Mouse (Mus musculus): Measurements from ENCODE around the gene Mex3a. TPM values are rescaled to one million over a fixed set of nuclear protein-coding genes. Genes with fewer than 3 reads are reported as not detected.
A peak's percentile ranks its signal among the peaks of the same experiment; 100 is the strongest.

The Mex3a gene
- polyA plus RNA-seq, 1 experiment from 2014 or later, result 38.0 TPM

DNA sequence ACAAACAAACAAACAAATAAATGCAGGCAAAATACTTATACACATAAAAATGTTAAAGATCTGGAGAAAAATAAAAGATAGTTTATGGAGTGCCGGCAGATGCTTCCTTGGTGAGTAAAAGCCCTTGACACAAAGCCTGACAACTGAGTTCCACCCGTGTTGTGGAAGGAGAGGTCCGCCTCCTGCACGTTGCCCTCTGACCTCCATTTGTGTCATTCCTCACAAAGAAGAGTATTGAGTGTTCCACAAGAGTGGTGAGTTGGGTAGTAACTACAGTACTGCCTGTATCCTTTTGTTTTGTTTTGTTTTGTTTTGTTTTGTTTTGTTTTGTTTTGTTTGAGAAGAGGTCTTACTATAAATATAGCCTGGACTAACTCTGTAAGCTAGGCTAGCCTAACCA, 32.6 kb upstream of the Mex3a start:
- H3K36me3 ChIP-seq, result no peaks in the 10 kb centered on the region
- H3K9me3 ChIP-seq, result no peaks in the 10 kb centered on the region
- ATAC-seq (ENCODE audit: insufficient number of reproducible peaks, insufficient read depth, low FRiP score, low TSS enrichment, low read depth), result no peak
- H3K4me2 ChIP-seq, result no peak overlapping the region
- WGBS, result 83% methylated on average over 4 of the region's 4 CpGs
- no peak overlapping the region for H3K9ac ChIP-seq (replicated peaks)
- H3K4me3 ChIP-seq (replicated peaks), result no peak overlapping the region
- H3K27ac ChIP-seq, result no peak overlapping the region
- peaks cover 40% of the 10 kb centered on the region for H3K4me1 ChIP-seq (replicated peaks)
- peaks cover 17% of the 10 kb centered on the region for H3K27me3 ChIP-seq

DNA sequence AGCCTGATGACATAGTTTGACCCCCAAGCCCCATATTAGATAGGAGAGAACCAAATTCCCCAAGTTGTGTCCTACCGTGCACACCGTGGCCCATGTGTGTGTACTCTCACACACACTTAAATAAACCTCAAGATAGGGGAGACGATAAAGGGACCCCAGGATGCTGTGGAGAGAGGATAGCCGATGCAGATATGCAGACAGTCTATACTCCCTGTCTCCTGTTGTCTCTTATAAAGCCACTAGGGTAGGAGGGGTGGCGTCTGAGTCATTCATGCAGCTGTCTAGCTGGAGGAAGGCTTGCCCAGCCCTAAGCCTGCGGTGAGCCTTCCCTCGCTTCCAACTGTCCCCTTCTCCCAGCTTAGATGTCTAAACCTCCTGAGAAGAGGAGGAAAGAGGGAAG, 32.1 kb upstream of the Mex3a start:
- Histone ChIP-seq H3K4me3 (replicated peaks) (no peak overlapping the region), H3K27me3 (peaks cover 17% of the 10 kb centered on the region), H3K4me1 (replicated peaks) (peaks cover 40% of the 10 kb centered on the region), H3K9me3 (no peaks in the 10 kb centered on the region), H3K4me2 (no peak overlapping the region), H3K9ac (replicated peaks) (no peak overlapping the region), H3K36me3 (no peaks in the 10 kb centered on the region), H3K27ac (no peak overlapping the region)
- no peak for ATAC-seq (ENCODE audit: insufficient number of reproducible peaks, insufficient read depth, low FRiP score, low TSS enrichment, low read depth)
- WGBS, result 82% methylated on average over 7 of the region's 7 CpGs

GRCm38 (mm10) chr3:88500655-88501365, 31.4 kb upstream of the Mex3a start:
- peak overlapping the region; percentile 100 for H3K4me2 ChIP-seq
- no peak overlapping the region for H3K27ac ChIP-seq
- 0 out of 2 replicates have a peak overlapping the region, but pooled peaks have one; percentile 68 for H3K4me3 ChIP-seq (replicated peaks)
- peaks cover 17% of the 10 kb centered on the region for H3K27me3 ChIP-seq
- no peaks in the 10 kb centered on the region for H3K36me3 ChIP-seq
- 55% methylated on average over 4 of the region's 4 CpGs for WGBS
- H3K9me3 ChIP-seq, result no peaks in the 10 kb centered on the region
- no peak overlapping the region for H3K9ac ChIP-seq (replicated peaks)
- ATAC-seq (ENCODE audit: insufficient number of reproducible peaks, insufficient read depth, low FRiP score, low TSS enrichment, low read depth), result no peak
- peaks cover 43% of the 10 kb centered on the region for H3K4me1 ChIP-seq (replicated peaks)

GRCm38 (mm10) chr3:88501366-88502030, 30.7 kb upstream of the Mex3a start:
- H3K27me3 ChIP-seq, result peaks cover 17% of the 10 kb centered on the region
- peak overlapping the region; percentile 68 for H3K4me3 ChIP-seq (replicated peaks)
- ATAC-seq (ENCODE audit: insufficient number of reproducible peaks, insufficient read depth, low FRiP score, low TSS enrichment, low read depth), result no peak
- 0 out of 2 replicates have a peak overlapping the region, but pooled peaks have one; percentile 12 for H3K9ac ChIP-seq (replicated peaks)
- H3K4me1 ChIP-seq (replicated peaks), result peaks cover 47% of the 10 kb centered on the region
- no peaks in the 10 kb centered on the region for H3K9me3 ChIP-seq
- 58% methylated on average over 6 of the region's 6 CpGs for WGBS
- no peaks in the 10 kb centered on the region for H3K36me3 ChIP-seq
- peak overlapping the region; percentile 100 for H3K4me2 ChIP-seq
- H3K27ac ChIP-seq, result 0 out of 2 replicates have a peak overlapping the region, but pooled peaks have one; percentile 0

GRCm38 (mm10) chr3:88502031-88502571, 30.1 kb upstream of the Mex3a start:
- Histone ChIP-seq H3K9ac (replicated peaks) (peak overlapping the region; percentile 84), H3K9me3 (no peaks in the 10 kb centered on the region), H3K27ac (0 out of 2 replicates have a peak overlapping the region, but pooled peaks have one; percentile 0), H3K36me3 (no peaks in the 10 kb centered on the region), H3K27me3 (peaks cover 17% of the 10 kb centered on the region), H3K4me3 (replicated peaks) (peak overlapping the region; percentile 68), H3K4me1 (replicated peaks) (peaks cover 48% of the 10 kb centered on the region), H3K4me2 (peak overlapping the region; percentile 100)
- WGBS, result 12% methylated on average over 11 of the region's 11 CpGs
- no peak for ATAC-seq (ENCODE audit: insufficient number of reproducible peaks, insufficient read depth, low FRiP score, low TSS enrichment, low read depth)

DNA sequence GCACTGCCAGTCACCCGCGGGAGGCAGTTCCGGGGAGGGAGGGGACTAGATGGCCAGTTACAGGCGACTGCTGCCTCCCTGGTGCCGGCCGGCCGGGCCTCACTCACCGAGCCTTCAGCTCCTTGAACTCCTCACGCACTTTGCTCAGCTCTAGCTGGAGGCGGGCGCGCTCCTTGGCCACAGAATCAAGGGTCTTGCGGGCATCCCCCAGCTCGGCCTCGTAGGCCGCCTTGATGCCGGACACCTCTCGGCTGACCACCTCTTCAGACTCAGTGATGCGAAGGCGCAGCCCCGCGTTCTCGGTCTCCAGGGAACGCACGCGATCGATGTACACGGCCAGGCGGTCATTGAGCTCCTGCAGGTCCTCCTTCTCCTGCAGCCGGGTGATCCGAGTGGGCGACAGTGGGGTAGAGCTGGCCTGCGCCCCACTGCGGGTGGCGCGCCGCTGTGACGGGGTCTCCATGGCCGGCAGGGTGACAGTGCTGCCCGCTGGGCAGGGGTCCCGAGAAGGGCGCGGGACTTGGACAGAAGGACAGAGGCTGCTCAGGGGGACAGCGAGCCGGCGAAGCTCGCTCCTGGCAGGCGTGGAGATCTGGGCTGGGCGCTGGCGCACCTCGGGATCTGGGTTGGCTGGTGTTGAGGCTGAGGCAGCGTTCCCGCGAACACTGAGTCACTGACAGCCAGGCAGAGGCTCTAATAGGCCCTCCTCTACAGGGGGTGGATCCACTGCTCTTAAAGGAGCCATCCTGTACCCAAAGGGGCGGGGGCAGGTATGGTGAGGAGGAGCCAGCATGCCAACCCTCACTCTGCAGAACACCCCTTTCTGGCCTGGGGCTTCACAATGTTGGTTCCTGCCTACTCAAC, 29.3 kb upstream of the Mex3a start:
- Histone ChIP-seq H3K9ac (replicated peaks) (peak overlapping the region; percentile 84), H3K27ac (peak overlapping the region; percentile 85), H3K4me1 (replicated peaks) (peaks cover 48% of the 10 kb centered on the region), H3K4me3 (replicated peaks) (peak overlapping the region; percentile 68), H3K9me3 (no peaks in the 10 kb centered on the region), H3K27me3 (peaks cover 17% of the 10 kb centered on the region), H3K4me2 (peak overlapping the region; percentile 100), H3K36me3 (no peaks in the 10 kb centered on the region)
- WGBS, result under 1% methylated on average over 55 of the region's 55 CpGs
- ATAC-seq (ENCODE audit: insufficient number of reproducible peaks, insufficient read depth, low FRiP score, low TSS enrichment, low read depth), result peak; percentile 74

- peak overlapping the region; percentile 100 for H3K4me2 ChIP-seq
- peak; percentile 30 for ATAC-seq (ENCODE audit: insufficient number of reproducible peaks, insufficient read depth, low FRiP score, low TSS enrichment, low read depth)
- peak overlapping the region; percentile 68 for H3K4me3 ChIP-seq (replicated peaks)
- peaks cover 17% of the 10 kb centered on the region for H3K27me3 ChIP-seq
- peaks cover 48% of the 10 kb centered on the region for H3K4me1 ChIP-seq (replicated peaks)
- 14% methylated on average over 4 of the region's 4 CpGs for WGBS
- peak overlapping the region; percentile 85 for H3K27ac ChIP-seq
- H3K9me3 ChIP-seq, result no peaks in the 10 kb centered on the region
- no peaks in the 10 kb centered on the region for H3K36me3 ChIP-seq
- no peak overlapping the region for H3K9ac ChIP-seq (replicated peaks)
These were observed 28.7 kb upstream of the Mex3a start for GRCm38 (mm10) chr3:88503505-88503863.

DNA sequence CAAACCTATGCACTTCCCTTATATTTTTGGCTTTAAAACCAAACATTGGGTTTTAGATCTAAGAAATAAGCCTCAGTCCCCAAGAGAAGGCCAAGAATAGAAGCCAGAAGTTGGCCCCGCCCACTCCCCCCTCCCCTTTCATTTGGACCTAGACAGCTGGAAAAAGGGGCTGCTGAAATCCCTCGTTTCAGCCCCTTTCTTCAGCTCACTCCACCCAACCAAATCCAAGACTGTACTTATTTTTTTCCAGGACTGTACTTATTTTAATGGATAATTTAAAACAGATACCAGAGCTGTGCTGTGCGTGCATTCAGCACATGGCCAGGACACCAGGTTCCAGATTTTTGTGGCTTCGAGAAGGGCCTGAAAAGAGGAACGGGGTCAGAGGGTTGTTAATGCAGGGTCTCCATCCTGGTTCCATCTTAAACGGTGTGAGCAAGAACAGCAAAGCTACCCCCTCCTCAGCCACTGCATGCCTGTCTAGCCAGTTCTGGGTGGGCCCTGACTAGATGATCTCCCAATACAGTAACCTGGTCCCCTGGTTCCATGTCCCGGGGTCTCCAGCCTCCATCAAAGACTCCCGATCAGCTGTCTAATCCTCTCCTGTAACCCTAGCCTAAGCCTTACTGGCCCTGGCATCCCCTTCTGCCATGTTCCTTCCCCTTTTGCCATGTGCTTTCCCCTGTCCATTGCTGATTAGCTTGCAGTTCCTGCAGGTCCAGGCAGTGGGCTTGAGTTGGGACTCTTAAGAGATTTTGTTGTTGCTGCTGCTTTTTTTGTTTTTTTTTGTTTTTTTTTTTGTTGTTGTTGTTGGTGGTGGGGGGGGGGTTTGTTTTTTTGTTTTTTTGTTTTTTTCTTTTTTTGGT, 28.1 kb upstream of the Mex3a start:
- Histone ChIP-seq H3K4me1 (replicated peaks) (peaks cover 49% of the 10 kb centered on the region), H3K36me3 (no peaks in the 10 kb centered on the region), H3K27ac (peak overlapping the region; percentile 85), H3K4me3 (replicated peaks) (no peak overlapping the region), H3K27me3 (peaks cover 17% of the 10 kb centered on the region), H3K4me2 (peak overlapping the region; percentile 100; the same call in 1 of the 2 replicates), H3K9ac (replicated peaks) (no peak overlapping the region), H3K9me3 (no peaks in the 10 kb centered on the region)
- 33% methylated on average over 8 of the region's 8 CpGs for WGBS
- no peak for ATAC-seq (ENCODE audit: insufficient number of reproducible peaks, insufficient read depth, low FRiP score, low TSS enrichment, low read depth)

DNA sequence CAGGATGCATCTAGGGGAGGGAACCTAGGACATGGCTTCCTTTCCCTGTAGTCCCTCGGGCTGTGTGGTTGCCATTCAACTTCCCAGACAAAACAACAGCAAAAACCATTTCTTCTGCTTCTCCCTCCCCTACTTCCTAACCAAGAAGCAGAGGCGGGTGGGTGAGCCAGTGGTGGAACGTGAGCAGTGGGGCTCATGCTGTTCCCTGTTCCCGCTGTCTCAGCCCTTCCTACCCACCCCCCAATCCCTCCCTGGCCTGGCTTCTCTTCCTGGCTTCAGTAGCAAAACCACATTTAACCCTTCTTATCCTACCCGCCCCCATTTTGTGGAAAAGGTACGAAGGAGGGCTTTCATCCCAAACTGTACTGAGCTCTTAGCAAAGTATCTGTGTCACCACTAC, 27.1 kb upstream of the Mex3a start:
- peak overlapping the region; percentile 78 for H3K27ac ChIP-seq

GRCm38 (mm10) chr3:88505765-88506164, 26.4 kb upstream of the Mex3a start:
- no peak overlapping the region for H3K4me3 ChIP-seq (replicated peaks)
- H3K27ac ChIP-seq, result peak overlapping the region; percentile 78
- peaks cover 15% of the 10 kb centered on the region for H3K27me3 ChIP-seq
- peaks cover 65% of the 10 kb centered on the region for H3K4me1 ChIP-seq (replicated peaks)
- no peak overlapping the region for H3K4me2 ChIP-seq
- no peaks in the 10 kb centered on the region for H3K36me3 ChIP-seq
- H3K9me3 ChIP-seq, result no peaks in the 10 kb centered on the region
- 18% methylated on average over 7 of the region's 7 CpGs for WGBS
- H3K9ac ChIP-seq (replicated peaks), result no peak overlapping the region
- ATAC-seq (ENCODE audit: insufficient number of reproducible peaks, insufficient read depth, low FRiP score, low TSS enrichment, low read depth), result no peak

More for the DNA sequence above, 27.1 kb upstream of the Mex3a start:
- Histone ChIP-seq H3K9me3 (no peaks in the 10 kb centered on the region), H3K4me3 (replicated peaks) (no peak overlapping the region), H3K4me1 (replicated peaks) (peaks cover 58% of the 10 kb centered on the region), H3K9ac (replicated peaks) (no peak overlapping the region), H3K36me3 (no peaks in the 10 kb centered on the region), H3K27me3 (peaks cover 17% of the 10 kb centered on the region), H3K4me2 (no peak overlapping the region)
- ATAC-seq (ENCODE audit: insufficient number of reproducible peaks, insufficient read depth, low FRiP score, low TSS enrichment, low read depth), result no peak
- 65% methylated on average over 6 of the region's 6 CpGs for WGBS
